Mouse (Mus musculus): ENCODE measurements around the gene Acsm2.
A peak's percentile ranks its signal among the peaks of the same experiment; 100 is the strongest.

Gene Acsm2

DNA sequence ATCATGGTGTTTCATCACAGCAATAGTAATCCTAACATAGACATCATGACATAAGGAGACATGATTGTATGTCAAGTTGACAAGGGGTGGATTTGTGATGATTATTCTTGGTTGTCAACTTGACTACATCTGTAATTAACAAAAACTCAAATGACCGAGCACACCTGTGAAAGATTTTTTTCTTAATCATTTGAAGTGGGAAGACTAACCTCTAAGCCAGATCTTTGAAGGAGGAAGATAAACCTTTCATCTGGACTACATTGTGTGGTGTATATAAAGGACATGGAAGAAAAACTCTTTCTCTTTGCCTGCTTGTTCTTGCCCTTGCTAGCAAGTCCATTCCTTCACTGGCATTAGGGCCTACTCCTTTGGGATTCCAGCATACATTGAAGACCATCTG lies at the start of gene Acsm2:
Gene Acsm2, plus strand, starts transcription at position 301 of the 400 bp plus-strand sequence.
- DNase-seq (ENCODE audit: low read depth), result no peak

DNA sequence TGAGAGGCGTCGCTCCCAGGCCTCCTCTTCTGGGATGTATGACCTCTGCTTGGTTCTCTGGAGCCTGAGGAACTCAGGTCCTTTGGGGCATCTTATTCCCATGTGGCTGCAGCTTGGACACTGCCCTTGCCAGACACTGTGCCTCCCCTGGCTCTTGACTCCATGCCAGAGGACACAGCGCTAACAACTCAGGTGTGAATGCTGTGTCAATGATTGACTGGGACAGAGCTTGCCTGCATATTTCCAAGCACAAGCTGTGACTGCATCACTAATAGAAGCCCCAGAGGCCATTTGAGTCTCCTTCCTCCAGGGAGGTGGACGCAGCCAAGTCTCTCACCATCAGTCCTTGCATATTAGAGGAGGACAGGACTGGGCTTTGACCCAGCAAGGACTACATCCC lies 43.0 kb upstream of the Acsm2 start:
- DNase-seq (ENCODE audit: low read depth), result no peak

GRCm38 (mm10) chr7:119513056-119513455 lies 41.1 kb upstream of the Acsm2 start:
- peak; percentile 19 for DNase-seq (ENCODE audit: low read depth)

GRCm38 (mm10) chr7:119515492-119516271 lies 38.5 kb upstream of the Acsm2 start:
- peak; percentile 24 for DNase-seq (ENCODE audit: low read depth)

- DNase-seq (ENCODE audit: low read depth), result no peak
These were observed 37.9 kb upstream of the Acsm2 start for GRCm38 (mm10) chr7:119516272-119516558.

DNA sequence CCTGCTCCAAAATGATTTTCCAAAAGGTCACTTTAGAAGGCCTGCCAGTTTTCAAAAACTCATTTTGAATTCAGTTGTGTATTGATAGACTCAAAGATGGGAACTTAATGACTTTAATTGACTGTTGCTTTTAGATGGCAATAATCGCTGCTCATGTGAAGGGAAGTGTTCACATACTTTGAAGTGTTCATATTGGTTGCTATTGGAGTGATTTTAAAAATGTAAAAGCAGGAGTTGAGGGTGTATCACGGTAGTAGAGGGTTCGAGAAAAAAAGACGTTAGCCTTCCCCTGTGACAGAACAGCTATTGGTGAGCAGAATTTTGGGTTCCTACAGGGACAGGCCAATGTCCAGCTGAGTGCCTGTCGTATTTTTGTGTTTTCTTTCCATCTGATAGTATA lies 35.0 kb upstream of the Acsm2 start, which contains the start of gene Acsm5:
Gene Acsm5, plus strand, starts transcription at position 301 of the 400 bp plus-strand sequence.
- DNase-seq (ENCODE audit: low read depth), result no peak

GRCm38 (mm10) chr7:119519654-119520053 lies 34.5 kb upstream of the Acsm2 start:
- peak; percentile 11 for DNase-seq (ENCODE audit: low read depth)

GRCm38 (mm10) chr7:119521816-119522215 lies 32.3 kb upstream of the Acsm2 start:
- no peak for DNase-seq (ENCODE audit: low read depth)

GRCm38 (mm10) chr7:119522385-119522784 lies 31.8 kb upstream of the Acsm2 start:
- no peak for DNase-seq (ENCODE audit: low read depth)

GRCm38 (mm10) chr7:119523389-119523788 lies 30.8 kb upstream of the Acsm2 start, which contains the start of gene Pdilt:
Gene Pdilt (minus strand): TSS chr7:119523489.
- DNase-seq (ENCODE audit: low read depth), result no peak

DNA sequence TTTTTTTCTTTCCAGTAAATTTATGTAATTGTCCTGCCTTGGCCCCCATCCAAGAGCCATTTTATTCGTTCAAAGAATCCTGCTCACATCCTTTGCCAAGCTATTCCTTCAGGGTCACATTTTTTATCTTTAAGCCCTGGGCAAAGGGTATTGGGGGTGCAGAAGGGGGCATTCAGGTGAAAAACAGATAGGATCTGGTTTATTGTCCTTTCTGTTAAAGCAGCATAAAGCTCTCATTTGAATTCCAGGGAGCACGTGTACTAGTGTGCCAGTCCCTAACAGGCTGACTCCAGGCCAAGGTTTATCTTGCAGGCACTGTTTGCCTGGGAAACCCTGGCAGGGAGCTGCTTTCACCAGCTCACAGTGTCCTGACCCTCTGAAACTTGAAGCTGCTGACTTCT lies 28.3 kb upstream of the Acsm2 start:
- no peak for DNase-seq (ENCODE audit: low read depth)

- DNase-seq (ENCODE audit: low read depth), result no peak
These were observed 27.7 kb upstream of the Acsm2 start for GRCm38 (mm10) chr7:119526486-119526885.

DNA sequence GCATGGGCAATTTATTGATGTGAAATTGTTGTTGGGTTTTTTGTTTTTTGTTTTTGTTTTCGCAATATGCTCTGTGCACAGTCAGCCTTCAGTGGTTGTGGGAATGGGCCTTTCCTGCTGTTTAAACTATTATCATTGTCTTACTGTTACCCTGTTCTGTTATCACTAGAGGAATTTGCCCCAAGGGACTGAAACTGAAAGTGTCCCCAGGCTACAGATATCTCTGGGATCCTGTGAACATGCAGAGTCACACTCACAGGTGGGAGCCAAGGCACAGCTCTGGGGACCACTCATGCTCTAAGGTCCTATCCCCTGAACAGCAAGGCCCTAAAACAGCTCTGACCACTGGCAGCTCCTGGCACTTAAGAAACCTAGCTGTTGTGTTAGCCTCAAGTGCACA lies 27.0 kb upstream of the Acsm2 start:
- no peak for DNase-seq (ENCODE audit: low read depth)

GRCm38 (mm10) chr7:119527548-119527947 lies 26.6 kb upstream of the Acsm2 start:
- DNase-seq (ENCODE audit: low read depth), result no peak

DNA sequence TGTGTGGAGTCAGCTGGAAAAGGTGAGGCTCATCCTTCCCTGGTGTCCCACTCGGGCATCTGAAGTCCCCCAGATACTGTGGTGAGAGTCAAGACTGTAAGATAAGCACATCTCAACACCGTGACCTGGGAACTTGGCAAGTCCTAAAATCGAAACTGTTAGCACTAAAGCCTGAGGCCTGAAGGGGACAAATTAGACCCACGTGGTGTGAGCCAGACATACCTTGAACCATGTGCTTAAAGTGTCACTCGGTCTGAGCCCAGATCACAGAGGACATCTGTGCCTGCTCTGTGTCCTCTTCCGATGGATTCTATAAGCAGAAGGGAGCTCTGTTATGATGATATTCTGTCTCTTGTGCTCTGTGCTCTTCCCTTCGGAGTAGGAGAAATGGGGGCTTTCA lies 25.5 kb upstream of the Acsm2 start:
- no peak for DNase-seq (ENCODE audit: low read depth)

DNA sequence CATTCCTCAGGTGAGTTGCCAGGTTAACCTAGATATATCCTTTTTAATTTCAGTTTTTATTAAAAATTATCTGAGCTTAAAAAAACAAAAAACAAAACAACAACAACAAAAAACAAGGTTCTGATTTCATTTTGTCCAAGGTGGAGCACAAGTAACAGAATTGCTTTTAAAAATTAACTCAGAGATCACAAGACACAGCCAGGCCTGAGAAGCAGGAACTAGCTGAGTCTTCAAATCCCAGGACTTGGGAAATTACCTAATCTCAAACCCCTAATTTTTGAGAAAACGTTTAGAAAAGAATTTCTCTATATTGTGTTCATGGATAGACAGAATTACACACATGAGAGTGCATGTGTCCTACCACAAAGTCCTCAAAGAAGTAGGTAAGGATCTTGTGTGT lies 21.2 kb upstream of the Acsm2 start:
- no peak for DNase-seq (ENCODE audit: low read depth)

DNA sequence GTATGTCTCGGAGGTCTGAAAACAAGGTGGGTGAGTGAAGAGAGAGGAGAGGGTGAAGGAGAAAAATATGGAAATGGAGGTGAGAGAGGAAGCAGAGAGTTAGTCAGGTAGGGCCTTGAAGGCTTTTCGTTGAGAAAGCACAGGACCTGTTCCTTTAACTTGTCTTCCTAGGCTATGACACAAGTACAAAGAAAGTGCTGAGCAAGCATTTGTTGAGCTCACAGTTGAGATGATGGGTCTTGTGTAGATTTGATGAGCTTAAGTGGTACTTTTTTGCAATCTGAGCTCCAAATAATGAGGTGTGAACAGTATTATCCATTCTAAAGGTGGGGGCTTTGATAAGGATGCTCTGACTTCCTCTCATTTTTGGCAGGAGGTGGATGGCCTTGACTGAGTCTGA lies 19.8 kb upstream of the Acsm2 start:
- DNase-seq (ENCODE audit: low read depth), result no peak

- DNase-seq (ENCODE audit: low read depth), result no peak
These were observed 11.7 kb upstream of the Acsm2 start for GRCm38 (mm10) chr7:119542445-119542844.

GRCm38 (mm10) chr7:119545572-119545971 lies 8.6 kb upstream of the Acsm2 start:
- DNase-seq (ENCODE audit: low read depth), result no peak

DNA sequence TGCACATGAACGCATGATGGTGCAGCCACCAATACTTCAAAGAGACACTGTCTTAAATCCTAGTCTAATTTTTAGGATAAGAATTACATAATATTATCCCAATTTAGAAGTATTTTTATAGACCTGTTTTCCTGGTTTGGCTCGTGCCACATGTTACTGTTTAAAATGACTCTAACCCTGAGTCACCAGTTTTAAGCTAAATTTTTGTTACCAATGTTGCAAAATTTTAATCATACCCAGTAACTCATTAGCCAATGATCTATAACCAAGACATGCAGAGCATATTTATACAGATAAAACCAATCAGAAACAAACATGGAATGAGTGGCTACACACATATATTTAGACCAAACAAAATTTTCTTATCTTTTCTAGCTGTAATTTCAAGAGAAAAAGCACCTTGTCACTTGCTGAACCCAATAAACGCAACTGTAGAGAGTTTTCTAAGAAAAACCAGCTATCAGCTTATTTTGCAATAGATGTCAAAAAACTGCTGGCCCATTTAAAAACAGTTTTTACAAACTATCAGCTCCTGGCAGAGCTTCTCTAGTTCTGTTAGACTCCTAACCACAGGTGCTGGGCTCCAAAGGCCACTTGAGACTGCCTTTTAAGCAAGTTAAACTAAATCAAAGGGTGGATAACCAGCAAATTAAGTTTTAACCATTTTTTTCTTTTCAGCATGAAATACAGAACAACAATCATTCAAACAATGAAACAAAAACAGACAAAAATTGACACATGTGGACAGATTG lies 3.5 kb upstream of the Acsm2 start:
- no peak for DNase-seq (ENCODE audit: low read depth)

DNA sequence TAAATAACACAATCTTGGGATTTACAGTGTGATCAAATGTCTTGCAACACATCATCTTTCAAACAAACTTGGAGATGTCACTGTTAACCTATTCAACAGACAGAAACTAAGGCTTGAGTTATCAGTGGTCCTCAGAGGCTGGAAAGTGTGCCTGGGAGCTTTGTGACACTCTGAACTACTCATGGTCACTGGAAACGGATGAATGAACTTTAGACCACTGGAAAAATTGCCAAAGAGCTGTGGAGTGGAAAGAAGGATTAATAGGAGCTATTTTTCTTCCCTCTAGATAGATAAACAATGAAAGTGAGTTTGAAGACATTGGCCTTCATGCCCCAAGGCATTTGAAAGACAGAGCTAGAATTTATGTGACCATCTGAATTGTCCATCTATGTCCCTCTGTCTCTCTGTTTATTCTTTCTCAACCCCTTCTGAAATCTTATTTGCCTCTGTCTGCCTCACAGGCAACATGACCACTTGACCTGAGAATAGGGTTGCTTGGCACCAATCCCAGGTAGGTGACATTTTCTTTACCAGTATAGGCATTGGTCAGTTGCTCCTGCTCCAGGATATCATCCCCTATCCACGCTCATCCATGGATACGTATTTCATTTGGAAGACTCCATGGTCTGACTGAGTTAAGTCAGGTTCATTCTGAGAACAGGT lies 5.8 kb downstream of the Acsm2 start:
- no peak for DNase-seq (ENCODE audit: low read depth)

DNA sequence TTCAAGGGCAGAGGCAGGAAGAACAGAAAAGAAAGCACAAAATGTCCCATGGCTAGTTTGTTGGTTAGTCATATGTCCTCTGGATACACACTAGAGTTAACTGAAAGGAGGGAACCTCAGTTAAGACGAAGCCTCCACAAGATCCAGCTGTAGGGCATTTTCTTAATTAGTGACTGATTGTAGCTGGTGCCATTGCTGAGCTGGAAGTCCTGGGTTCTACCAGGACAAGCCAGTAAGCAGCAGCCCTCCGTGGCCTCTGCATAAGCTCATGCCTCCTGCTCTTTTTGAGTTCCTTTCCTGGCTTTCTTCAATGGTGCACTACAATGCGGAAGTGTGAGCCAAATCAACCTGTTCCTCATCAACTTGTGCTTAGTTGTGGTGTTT lies 6.3 kb downstream of the Acsm2 start:
- DNase-seq (ENCODE audit: low read depth), result no peak

GRCm38 (mm10) chr7:119561441-119561840 lies 7.3 kb downstream of the Acsm2 start:
- DNase-seq (ENCODE audit: low read depth), result no peak

Measured in c-Kit-positive CD71-positive TER-119-negative erythroid progenitor cells, embryonic 14.5 days (primary cell).